Mouse (Mus musculus) MEL (cell line): ENCODE data around the gene Prkcd.

Experiments used
- CHD2 ChIP-seq: IDR thresholded peaks from 2 replicates; pipeline ENCODE4 v1.6.1; 2011; ENCODE audit warnings: low read length, improper control_type of control experiment
- CTCF ChIP-seq, 3 experiments: IDR thresholded peaks in 2 of 3; conservative IDR thresholded peaks in 1 of 3; 2 replicates each; pipeline ENCODE4 v1.5.1; 2011 to 2012; ENCODE audit warnings: low read length in 3 of 3, low read depth in 2 of 3, mild to moderate bottlenecking in 2 of 3, improper control_type of control experiment in 1 of 3, inconsistent platforms in 1 of 3, mixed read lengths in 1 of 3, moderate library complexity in 1 of 3; ENCODE audit not compliant: control insufficient read depth in 1 of 3, insufficient read depth in 1 of 3, poor library complexity in 1 of 3, severe bottlenecking in 1 of 3
- HCFC1 ChIP-seq: IDR thresholded peaks from 2 replicates; pipeline ENCODE4 v1.6.1; 2012; ENCODE audit warnings: low read depth, mild to moderate bottlenecking, inconsistent platforms, low read length, improper control_type of control experiment, moderate library complexity
- KAT2A ChIP-seq: conservative IDR thresholded peaks from 2 replicates; pipeline ENCODE4 v1.6.1; 2012; ENCODE audit warnings: low read depth, low read length, improper control_type of control experiment, inconsistent platforms
- MEF2A ChIP-seq: IDR thresholded peaks from 2 replicates; pipeline ENCODE4 v1.6.1; 2014; ENCODE audit warnings: low read depth, mild to moderate bottlenecking, inconsistent platforms, low read length, improper control_type of control experiment; ENCODE audit not compliant: poor library complexity, insufficient replicate concordance, severe bottlenecking; ENCODE audit errors: extremely low read depth
- MYB ChIP-seq: IDR thresholded peaks from 2 replicates; pipeline ENCODE4 v1.6.1; 2011; ENCODE audit warnings: mild to moderate bottlenecking, low read depth, low read length, improper control_type of control experiment
- NRF1 ChIP-seq: IDR thresholded peaks from 2 replicates; pipeline ENCODE4 v1.6.1; 2014; ENCODE audit warnings: low read depth, mild to moderate bottlenecking, inconsistent platforms, low read length, improper control_type of control experiment, moderate library complexity; ENCODE audit not compliant: poor library complexity, insufficient read depth, severe bottlenecking
- POLR2A ChIP-seq, 2 experiments: IDR thresholded peaks; 2 replicates each; pipeline ENCODE4 v1.6.1; 2011 to 2012; ENCODE audit warnings: low read length in 2 of 2, mild to moderate bottlenecking in 2 of 2, control low read depth in 1 of 2, improper control_type of control experiment in 1 of 2, low read depth in 1 of 2, moderate library complexity in 1 of 2; ENCODE audit not compliant: control insufficient read depth in 1 of 2, insufficient read depth in 1 of 2, poor library complexity in 1 of 2
- POLR2AphosphoS5 ChIP-seq: IDR thresholded peaks from 2 replicates; pipeline ENCODE4 v1.6.1; 2012; ENCODE audit warnings: low read depth, borderline replicate concordance, mild to moderate bottlenecking, inconsistent platforms, low read length, moderate library complexity, mixed read lengths
- SIN3A ChIP-seq: IDR thresholded peaks from 2 replicates; pipeline ENCODE4 v1.6.1; 2012; ENCODE audit warnings: low read length, improper control_type of control experiment, inconsistent platforms
- SMC3 ChIP-seq: IDR thresholded peaks from 2 replicates; pipeline ENCODE4 v1.6.1; 2011; ENCODE audit warnings: low read depth, low read length, improper control_type of control experiment
- TAL1 ChIP-seq: IDR thresholded peaks from 2 replicates; pipeline ENCODE4 v1.6.1; 2012; ENCODE audit warnings: mild to moderate bottlenecking, inconsistent platforms, low read length, moderate library complexity, mixed read lengths
- ZC3H11A ChIP-seq: IDR thresholded peaks from 2 replicates; pipeline ENCODE4 v1.6.1; 2012; ENCODE audit warnings: low read depth, mild to moderate bottlenecking, inconsistent platforms, low read length, improper control_type of control experiment

GRCm38 (mm10) chr14:30553185-30553584, 72.8 kb downstream of the Prkcd start:
- TF ChIP-seq CTCF (IDR thresholded peaks at IDR 0.05 in 2 of 3, conservative IDR thresholded peaks at IDR 0.05 in 1 of 3; ENCODE audit: control insufficient read depth in 1 of 3, insufficient read depth in 1 of 3, low read depth in 2 of 3, low read length in 3 of 3, poor library complexity in 1 of 3, severe bottlenecking in 1 of 3) (no peak), NRF1 (no peak), POLR2A (IDR thresholded peaks at IDR 0.05; ENCODE audit: control insufficient read depth in 1 of 2, insufficient read depth in 1 of 2, low read depth in 1 of 2, low read length in 2 of 2, poor library complexity in 1 of 2) (no peak), KAT2A (no peak), ZC3H11A (no peak), HCFC1 (no peak), SIN3A (no peak), CHD2 (no peak), TAL1 (no peak), MYB (no peak), POLR2AphosphoS5 (no peak), MEF2A (no peak), SMC3 (no peak)
